In genomic region chr15:36333265-36333664, GRCm38 (mm10) we compare ENCODE assay signal across 17 mouse cellular contexts.
DNase-seq lines count a peak whose midpoint lies in the region; ATAC-seq lines count a peak whose summit lies in the region.
"Had no signal": no experiment of that assay in that cellular context is flagged by ENCODE, and none has a peak within 500 bp of the region (broad histone marks: within the 10 kb centered on the region; RNA-seq: fewer than 3 reads in every experiment).

No protein-coding gene starts in this region.

- no peaks in the 10 kb centered on the region for H3K36me3 ChIP-seq in lung, embryonic 16.5 days (ENCODE audit: control insufficient read depth, insufficient read depth, low read length)
- no peaks in the 10 kb centered on the region for H3K36me3 ChIP-seq in stomach, embryonic 14.5 days (ENCODE audit: control insufficient read depth, insufficient read depth, low read length)
- no peaks in the 10 kb centered on the region for H3K36me3 ChIP-seq in hindbrain, embryonic 13.5 days
- H3K36me3 ChIP-seq: forebrain, embryonic 15.5 days; G1E; heart, embryonic 15.5 days; midbrain, embryonic 13.5 days had no signal

- H3K4me2 ChIP-seq in lung, embryonic 16.5 days (ENCODE audit: low read depth, low read length), result no peak overlapping the region
- no peak overlapping the region for H3K4me2 ChIP-seq in stomach, embryonic 14.5 days (replicated peaks; ENCODE audit: low read depth, low read length)
- H3K4me2 ChIP-seq in hindbrain, embryonic 13.5 days, result no peak overlapping the region
- H3K4me2 ChIP-seq: forebrain, embryonic 15.5 days; heart, embryonic 15.5 days; midbrain, embryonic 13.5 days had no signal

- H3K9ac ChIP-seq in lung, embryonic 16.5 days (ENCODE audit: low read length), result no peak overlapping the region
- no peak overlapping the region for H3K9ac ChIP-seq in stomach, embryonic 14.5 days (replicated peaks; ENCODE audit: low read depth, low read length)
- H3K9ac ChIP-seq in hindbrain, embryonic 13.5 days, result no peak overlapping the region
- H3K9ac ChIP-seq: forebrain, embryonic 15.5 days; heart, embryonic 15.5 days; midbrain, embryonic 13.5 days had no signal

- ATAC-seq in lung, embryonic 16.5 days (ENCODE audit: low read depth), result peak; percentile 64
- ATAC-seq in stomach, embryonic 14.5 days (ENCODE audit: insufficient number of reproducible peaks, insufficient read depth, low FRiP score, low read depth), result 0 out of 2 replicates have a peak, but pooled peaks have one; percentile 56
- no peak for ATAC-seq in hindbrain, embryonic 13.5 days (ENCODE audit: low FRiP score)
- ATAC-seq: forebrain, embryonic 15.5 days; midbrain, embryonic 13.5 days had no signal

- H3K27me3 ChIP-seq in lung, embryonic 16.5 days (ENCODE audit: control insufficient read depth, insufficient read depth, low read depth, low read length), result no peaks in the 10 kb centered on the region
- H3K27me3 ChIP-seq in stomach, embryonic 14.5 days (ENCODE audit: control insufficient read depth, insufficient read depth, low read length), result no peaks in the 10 kb centered on the region
- H3K27me3 ChIP-seq in hindbrain, embryonic 13.5 days, result no peaks in the 10 kb centered on the region
- H3K27me3 ChIP-seq: forebrain, embryonic 15.5 days; heart, embryonic 15.5 days; midbrain, embryonic 13.5 days had no signal

- H3K27ac ChIP-seq in lung, embryonic 16.5 days (ENCODE audit: low read length), result peak overlapping the region; percentile 62
- no peak overlapping the region for H3K27ac ChIP-seq in stomach, embryonic 14.5 days (ENCODE audit: low read length)
- H3K27ac ChIP-seq in hindbrain, embryonic 13.5 days, result no peak overlapping the region
- H3K27ac ChIP-seq: forebrain, embryonic 15.5 days; heart, embryonic 15.5 days; midbrain, embryonic 13.5 days had no signal

- H3K4me1 ChIP-seq in lung, embryonic 16.5 days (replicated peaks; ENCODE audit: control insufficient read depth, insufficient read depth, low read length), result peaks cover 11% of the 10 kb centered on the region
- 0 out of 2 replicates have a peak, but pooled peaks cover 3% of the 10 kb centered on the region for H3K4me1 ChIP-seq in stomach, embryonic 14.5 days (ENCODE audit: control insufficient read depth, insufficient read depth, low read length)
- no peaks in the 10 kb centered on the region for H3K4me1 ChIP-seq in hindbrain, embryonic 13.5 days (replicated peaks)
- H3K4me1 ChIP-seq: forebrain, embryonic 15.5 days; heart, embryonic 15.5 days; midbrain, embryonic 13.5 days had no signal

- WGBS in lung, embryonic 16.5 days, result 32% methylated on average over 3 of the region's 3 CpGs
- WGBS in stomach, embryonic 14.5 days, result 48% methylated on average over 3 of the region's 3 CpGs
- 68% methylated on average over 3 of the region's 3 CpGs for WGBS in hindbrain, embryonic 13.5 days

- no peaks in the 10 kb centered on the region for H3K9me3 ChIP-seq in lung, embryonic 16.5 days (ENCODE audit: control insufficient read depth, low read length)
- no peaks in the 10 kb centered on the region for H3K9me3 ChIP-seq in stomach, embryonic 14.5 days (ENCODE audit: control insufficient read depth, low read depth, low read length)
- no peaks in the 10 kb centered on the region for H3K9me3 ChIP-seq in hindbrain, embryonic 13.5 days
- H3K9me3 ChIP-seq: forebrain, embryonic 15.5 days; G1E; heart, embryonic 15.5 days; midbrain, embryonic 13.5 days had no signal

- DNase-seq in lung, postnatal 10 days, result no peak
- peak; percentile 71 for DNase-seq in cerebellum, adult 11-12 months
- peak; percentile 16 to 27 for DNase-seq in cerebellum, postnatal 10 days
- DNase-seq in left cerebral cortex, adult 11 months (ENCODE audit: low spot score), result no peak
- DNase-seq: kidney, adult 2 months; kidney, postnatal 25 days; liver; thymus, postnatal 14 days had no signal

- no peak overlapping the region for H3K4me3 ChIP-seq in lung, embryonic 16.5 days (ENCODE audit: low read length)
- H3K4me3 ChIP-seq in stomach, embryonic 14.5 days (ENCODE audit: low read depth, low read length), result no peak overlapping the region
- H3K4me3 ChIP-seq in hindbrain, embryonic 13.5 days, result no peak overlapping the region
- H3K4me3 ChIP-seq: erythroblast, embryonic 14.5 days; forebrain, embryonic 15.5 days; heart, embryonic 15.5 days; midbrain, embryonic 13.5 days; myocyte had no signal

Comparison
In these comparisons a context has a peak if more than half of its experiments do, and no peak if none do; other contexts are left out.
1. DNase-seq: peak in cerebellum, adult 11-12 months (single experiment) and cerebellum, postnatal 10 days (2 of 2); none in lung, postnatal 10 days (single experiment) and left cerebral cortex, adult 11 months (single experiment).